Mouse (Mus musculus): ENCODE measurements around the gene Spop. TPM values are rescaled to one million over a fixed set of nuclear protein-coding genes. Genes with fewer than 3 reads are reported as not detected.

The Spop gene
- polyA plus RNA-seq, 1 experiment: 38.5 TPM

DNA sequence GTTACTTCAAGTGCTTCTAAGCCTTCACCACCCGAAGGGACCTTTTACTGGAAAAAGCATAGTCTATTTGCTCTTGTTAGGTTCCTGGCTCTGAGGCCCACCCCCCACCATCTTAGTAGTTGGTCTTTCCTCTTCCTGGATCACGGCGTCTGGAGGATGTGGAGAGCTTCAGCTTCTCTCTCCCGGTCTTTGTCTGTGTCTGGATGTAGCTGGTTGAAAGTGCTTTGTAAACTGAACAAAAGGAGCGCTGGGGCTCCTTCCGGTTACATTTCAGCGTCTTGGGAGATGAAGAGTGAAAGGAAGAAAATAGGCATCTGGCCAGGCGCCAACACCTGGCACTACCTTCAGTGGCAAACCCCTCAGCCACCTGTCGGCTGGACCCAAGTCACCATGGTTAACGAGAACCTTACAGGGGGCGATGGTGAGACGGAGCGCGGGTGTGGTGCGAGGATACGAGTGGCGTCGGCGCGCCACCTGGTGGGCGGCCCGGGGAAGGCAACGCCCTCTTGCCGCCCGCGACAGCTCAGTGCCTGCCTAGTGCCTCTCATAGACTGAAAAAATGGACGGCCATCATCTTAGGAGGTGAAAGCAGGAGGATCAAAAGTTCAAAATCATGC is 106.7 kb downstream of the Spop start:
- TF ChIP-seq POLR2A (IDR thresholded peaks at IDR 0.05; ENCODE audit: insufficient read depth, low read length): no peak
- TF ChIP-seq CTCF (IDR thresholded peaks at IDR 0.05; ENCODE audit: low read depth, low read length): peak; percentile 98
- TF ChIP-seq EP300 (IDR thresholded peaks at IDR 0.05; ENCODE audit: insufficient read depth, low read depth, low read length): peak; percentile 52; the same call in 1 of the 2 replicates
- Histone ChIP-seq H3K27me3 (ENCODE audit: control insufficient read depth, insufficient read depth, low read length, poor library complexity, severe bottlenecking) (no peaks in the 10 kb centered on the region), H3K9ac (ENCODE audit: low read depth, poor library complexity, severe bottlenecking) (no peak overlapping the region), H3K36me3 (ENCODE audit: control insufficient read depth, insufficient read depth, low read length, poor library complexity, severe bottlenecking) (no peaks in the 10 kb centered on the region), H3K9me3 (replicated peaks; ENCODE audit: control insufficient read depth, insufficient read depth, low read length, poor library complexity, severe bottlenecking) (no peaks in the 10 kb centered on the region), H3K27ac (ENCODE audit: insufficient read depth, low read length) (no peak overlapping the region), H3K4me3 (ENCODE audit: low read depth, low read length) (no peak overlapping the region; the same call in 1 of the 2 replicates), H3K4me1 (ENCODE audit: control insufficient read depth, insufficient read depth, low read length) (peaks cover 19% of the 10 kb centered on the region)

DNA sequence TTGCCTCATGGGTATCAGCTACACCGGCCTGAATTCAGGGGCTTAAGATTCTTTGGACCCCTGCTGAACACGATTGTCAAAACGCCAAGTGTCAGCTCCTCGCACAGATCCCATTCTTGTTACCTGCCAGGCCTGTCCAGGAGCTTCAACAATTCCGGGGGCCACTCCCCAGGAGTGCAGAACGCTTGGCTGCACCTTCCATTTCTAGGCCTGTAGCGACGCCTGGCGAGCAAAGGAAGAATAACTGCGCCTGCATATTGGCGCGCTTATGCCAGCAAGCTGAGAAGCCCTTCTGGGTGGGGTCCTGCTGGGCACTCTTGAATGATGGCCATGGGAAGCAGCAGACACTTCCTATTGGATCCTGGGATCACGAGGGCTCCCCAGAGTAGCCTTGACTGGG is 107.7 kb downstream of the Spop start:
- Histone ChIP-seq H3K27ac (ENCODE audit: insufficient read depth, low read length) (no peak overlapping the region), H3K4me1 (ENCODE audit: control insufficient read depth, insufficient read depth, low read length) (peaks cover 14% of the 10 kb centered on the region), H3K9me3 (replicated peaks; ENCODE audit: control insufficient read depth, insufficient read depth, low read length, poor library complexity, severe bottlenecking) (no peaks in the 10 kb centered on the region), H3K4me3 (ENCODE audit: low read depth, low read length) (peak overlapping the region; percentile 11; the same call in 1 of the 2 replicates), H3K9ac (ENCODE audit: low read depth, poor library complexity, severe bottlenecking) (no peak overlapping the region), H3K36me3 (ENCODE audit: control insufficient read depth, insufficient read depth, low read length, poor library complexity, severe bottlenecking) (no peaks in the 10 kb centered on the region), H3K27me3 (ENCODE audit: control insufficient read depth, insufficient read depth, low read length, poor library complexity, severe bottlenecking) (no peaks in the 10 kb centered on the region)
- TF ChIP-seq CTCF (IDR thresholded peaks at IDR 0.05; ENCODE audit: low read depth, low read length) (peak; percentile 93), POLR2A (IDR thresholded peaks at IDR 0.05; ENCODE audit: insufficient read depth, low read length) (no peak), EP300 (IDR thresholded peaks at IDR 0.05; ENCODE audit: insufficient read depth, low read depth, low read length) (0 out of 2 replicates have a peak, but pooled peaks have one; percentile 40)

GRCm38 (mm10) chr11:95527307-95527706 is 113.4 kb downstream of the Spop start:
- TF ChIP-seq EP300 (IDR thresholded peaks at IDR 0.05; ENCODE audit: insufficient read depth, low read depth, low read length): no peak
- no peak for TF ChIP-seq CTCF (IDR thresholded peaks at IDR 0.05; ENCODE audit: low read depth, low read length)
- no peak for TF ChIP-seq POLR2A (IDR thresholded peaks at IDR 0.05; ENCODE audit: insufficient read depth, low read length)
- no peak overlapping the region for H3K27ac ChIP-seq (ENCODE audit: insufficient read depth, low read length)

GRCm38 (mm10) chr11:95528231-95528630 is 114.4 kb downstream of the Spop start:
- H3K4me3 ChIP-seq (ENCODE audit: low read depth, low read length): no peak overlapping the region
- no peaks in the 10 kb centered on the region for H3K27me3 ChIP-seq (ENCODE audit: control insufficient read depth, insufficient read depth, low read length, poor library complexity, severe bottlenecking)
- peaks cover 3% of the 10 kb centered on the region for H3K4me1 ChIP-seq (ENCODE audit: control insufficient read depth, insufficient read depth, low read length)
- H3K9me3 ChIP-seq (replicated peaks; ENCODE audit: control insufficient read depth, insufficient read depth, low read length, poor library complexity, severe bottlenecking): no peaks in the 10 kb centered on the region
- H3K27ac ChIP-seq (ENCODE audit: insufficient read depth, low read length): no peak overlapping the region
- no peak overlapping the region for H3K9ac ChIP-seq (ENCODE audit: low read depth, poor library complexity, severe bottlenecking)
- TF ChIP-seq EP300 (IDR thresholded peaks at IDR 0.05; ENCODE audit: insufficient read depth, low read depth, low read length) (no peak), CTCF (IDR thresholded peaks at IDR 0.05; ENCODE audit: low read depth, low read length) (peak; percentile 62)
- no peaks in the 10 kb centered on the region for H3K36me3 ChIP-seq (ENCODE audit: control insufficient read depth, insufficient read depth, low read length, poor library complexity, severe bottlenecking)

More at GRCm38 (mm10) chr11:95527307-95527706, 113.4 kb downstream of the Spop start:
- no peaks in the 10 kb centered on the region for H3K27me3 ChIP-seq (ENCODE audit: control insufficient read depth, insufficient read depth, low read length, poor library complexity, severe bottlenecking)
- H3K9ac ChIP-seq (ENCODE audit: low read depth, poor library complexity, severe bottlenecking): no peak overlapping the region
- no peaks in the 10 kb centered on the region for H3K4me1 ChIP-seq (ENCODE audit: control insufficient read depth, insufficient read depth, low read length)
- H3K9me3 ChIP-seq (replicated peaks; ENCODE audit: control insufficient read depth, insufficient read depth, low read length, poor library complexity, severe bottlenecking): no peaks in the 10 kb centered on the region
- H3K4me3 ChIP-seq (ENCODE audit: low read depth, low read length): no peak overlapping the region
- H3K36me3 ChIP-seq (ENCODE audit: control insufficient read depth, insufficient read depth, low read length, poor library complexity, severe bottlenecking): no peaks in the 10 kb centered on the region

GRCm38 (mm10) chr11:95532353-95533072 is 118.6 kb downstream of the Spop start:
- Histone ChIP-seq H3K4me3 (ENCODE audit: low read depth, low read length) (no peak overlapping the region), H3K4me1 (ENCODE audit: control insufficient read depth, insufficient read depth, low read length) (peaks cover 3% of the 10 kb centered on the region), H3K36me3 (ENCODE audit: control insufficient read depth, insufficient read depth, low read length, poor library complexity, severe bottlenecking) (no peaks in the 10 kb centered on the region), H3K27me3 (ENCODE audit: control insufficient read depth, insufficient read depth, low read length, poor library complexity, severe bottlenecking) (no peaks in the 10 kb centered on the region), H3K9ac (ENCODE audit: low read depth, poor library complexity, severe bottlenecking) (no peak overlapping the region), H3K9me3 (replicated peaks; ENCODE audit: control insufficient read depth, insufficient read depth, low read length, poor library complexity, severe bottlenecking) (no peaks in the 10 kb centered on the region), H3K27ac (ENCODE audit: insufficient read depth, low read length) (no peak overlapping the region)
- TF ChIP-seq CTCF (IDR thresholded peaks at IDR 0.05; ENCODE audit: low read depth, low read length) (no peak), POLR2A (IDR thresholded peaks at IDR 0.05; ENCODE audit: insufficient read depth, low read length) (no peak), EP300 (IDR thresholded peaks at IDR 0.05; ENCODE audit: insufficient read depth, low read depth, low read length) (0 out of 2 replicates have a peak, but pooled peaks have one; percentile 58)
